Mouse (Mus musculus): ENCODE measurements around the gene Platr25.
A peak's percentile ranks its signal among the peaks of the same experiment; 100 is the strongest.
"Not testable (repeated sequence)": the region's sequence is repeated elsewhere in the genome, so short reads cannot be mapped to it uniquely, and the experiment has no call there.

Gene Platr25

GRCm38 (mm10) chr13:62760432-62761415 is at the start of gene Platr25:
TSS of gene Platr25 (minus strand) at chr13:62760709.
- DNase-seq (ENCODE audit: inconsistent ontology term): peak; percentile 67

GRCm38 (mm10) chr13:62807981-62808380 is 47.5 kb upstream of the Platr25 start:
- not testable (repeated sequence) for DNase-seq (ENCODE audit: inconsistent ontology term)

- not testable (repeated sequence) for DNase-seq (ENCODE audit: inconsistent ontology term)
Measured at GRCm38 (mm10) chr13:62786135-62786493, 25.6 kb upstream of the Platr25 start.

GRCm38 (mm10) chr13:62785199-62786134 is 25.0 kb upstream of the Platr25 start, which contains the start of gene Gm5141:
TSS of gene Gm5141 (minus strand) at chr13:62785808.
- peak; percentile 32 for DNase-seq (ENCODE audit: inconsistent ontology term)

- DNase-seq (ENCODE audit: inconsistent ontology term): peak; percentile 2
Measured at GRCm38 (mm10) chr13:62763806-62764205, 3.3 kb upstream of the Platr25 start.

GRCm38 (mm10) chr13:62733322-62733721 is 27.2 kb downstream of the Platr25 start:
- no peak for DNase-seq (ENCODE audit: inconsistent ontology term)

- not testable (repeated sequence) for DNase-seq (ENCODE audit: inconsistent ontology term)
Measured at GRCm38 (mm10) chr13:62712611-62713010, 47.9 kb downstream of the Platr25 start.

GRCm38 (mm10) chr13:62685287-62685648 is 75.2 kb downstream of the Platr25 start:
- DNase-seq (ENCODE audit: inconsistent ontology term): not testable (repeated sequence)

GRCm38 (mm10) chr13:62684608-62685286 is 75.8 kb downstream of the Platr25 start:
- DNase-seq (ENCODE audit: inconsistent ontology term): peak; percentile 43

GRCm38 (mm10) chr13:62653369-62653743 is 107.2 kb downstream of the Platr25 start:
- DNase-seq (ENCODE audit: inconsistent ontology term): no peak

GRCm38 (mm10) chr13:62652681-62653368 is 107.7 kb downstream of the Platr25 start:
- peak; percentile 84 for DNase-seq (ENCODE audit: inconsistent ontology term)

GRCm38 (mm10) chr13:62627071-62627470 is 133.4 kb downstream of the Platr25 start:
- DNase-seq (ENCODE audit: inconsistent ontology term): peak; percentile 19

GRCm38 (mm10) chr13:62624277-62624665 is 136.2 kb downstream of the Platr25 start:
- not testable (repeated sequence) for DNase-seq (ENCODE audit: inconsistent ontology term)

GRCm38 (mm10) chr13:62623577-62624276 is 136.8 kb downstream of the Platr25 start, which contains the start of gene 6720489N17Rik:
TSS of gene 6720489N17Rik (minus strand) at chr13:62624182.
- DNase-seq (ENCODE audit: inconsistent ontology term): peak; percentile 78
